Mouse (Mus musculus) heart, embryonic 16.5 days (tissue): ENCODE results near the gene Gm572. TPM values are rescaled to one million over a fixed set of nuclear protein-coding genes. Genes with fewer than 3 reads are reported as not detected.

Experiments used
- ATAC-seq: fragments of 200-750 bp; cut with Nextera tagmentation; replicated peaks from 2 replicates; pipeline ENCODE4 v1.8.0; 2017; ENCODE audit warnings: moderate number of reproducible peaks; ENCODE audit not compliant: insufficient read depth, low FRiP score; ENCODE audit errors: extremely low read depth
- H3K27ac ChIP-seq: fragments of 300-500 bp; sonication (generic); 2 replicates; pipeline ENCODE4 v1.5.1; 2014; ENCODE audit warnings: mild to moderate bottlenecking, low read length, control low read depth, moderate library complexity
- H3K27me3 ChIP-seq: fragments of 300-500 bp; sonication (generic); 2 replicates; pipeline ENCODE4 v1.6.1; 2014; ENCODE audit warnings: low read length, mixed read lengths; ENCODE audit not compliant: control insufficient read depth, insufficient read depth
- H3K36me3 ChIP-seq: fragments of 300-500 bp; sonication (generic); 2 replicates; pipeline ENCODE4 v1.6.1; 2014; ENCODE audit not compliant: control insufficient read depth, insufficient read depth
- H3K4me1 ChIP-seq: fragments of 300-500 bp; sonication (generic); 2 replicates; pipeline ENCODE4 v1.6.1; 2014; ENCODE audit warnings: low read length, mixed read lengths; ENCODE audit not compliant: control insufficient read depth, insufficient read depth
- H3K4me2 ChIP-seq: fragments of 300-500 bp; sonication (generic); 2 replicates; pipeline ENCODE4 v1.6.1; 2014; ENCODE audit warnings: low read depth, mild to moderate bottlenecking, control low read depth, low read length
- H3K4me3 ChIP-seq: fragments of 300-500 bp; sonication (generic); 2 replicates; pipeline ENCODE4 v1.5.1; 2014; ENCODE audit warnings: mild to moderate bottlenecking, control low read depth, low read length
- H3K9ac ChIP-seq: fragments of 300-500 bp; sonication (generic); 2 replicates; pipeline ENCODE4 v1.6.1; 2014; ENCODE audit warnings: low read length, control low read depth
- H3K9me3 ChIP-seq: fragments of 300-500 bp; sonication (generic); replicated peaks from 2 replicates; pipeline ENCODE4 v1.6.1; 2016; ENCODE audit warnings: low read length; ENCODE audit not compliant: control insufficient read depth
- WGBS: fragments of 180-500 bp; shearing (Covaris S2); extraction: QIAGEN DNeasy Blood & Tissue Kit; methylation state at CpG from one replicate; pipeline ENCODE4 v1.1.7; 2014; 5-methylcytosine and 5-hydroxymethylcytosine counted together
- polyA plus RNA-seq: library from polyadenylated mRNA; unstranded; fragments of >200 nt; fragmentation: Nextera tagmentation; extraction: Ambion mirVana; gene quantifications from 2 replicates; pipeline ENCODE4 v1.2.1, GENCODE M21; 2015

Gene Gm572
- polyA plus RNA-seq, 1 experiment from 2014 or later, result 0.11 TPM

GRCm38 (mm10) chr4:148667006-148667755 lies 24.1 kb downstream of the Gm572 start:
- ATAC-seq, result peak; percentile 74

GRCm38 (mm10) chr4:148671230-148671947 lies 28.3 kb downstream of the Gm572 start:
- Histone ChIP-seq H3K4me3 (no peak overlapping the region; the same call in 1 of the 2 replicates), H3K4me2 (peak overlapping the region; percentile 56), H3K27me3 (no peaks in the 10 kb centered on the region), H3K4me1 (peaks cover 37% of the 10 kb centered on the region), H3K9ac (peak overlapping the region; percentile 53; the same call in 1 of the 2 replicates), H3K27ac (peak overlapping the region; percentile 30; the same call in 1 of the 2 replicates), H3K9me3 (no peaks in the 10 kb centered on the region), H3K36me3 (no peaks in the 10 kb centered on the region)
- 10% methylated on average over 16 of the region's 16 CpGs for WGBS
- no peak for ATAC-seq

More at GRCm38 (mm10) chr4:148667006-148667755, 24.1 kb downstream of the Gm572 start:
- peak overlapping the region; percentile 70 for H3K9ac ChIP-seq
- no peaks in the 10 kb centered on the region for H3K27me3 ChIP-seq
- WGBS, result 49% methylated on average over 15 of the region's 15 CpGs
- peak overlapping the region; percentile 93 for H3K27ac ChIP-seq
- peak overlapping the region; percentile 44 for H3K4me3 ChIP-seq
- no peaks in the 10 kb centered on the region for H3K9me3 ChIP-seq
- H3K4me1 ChIP-seq, result peaks cover 38% of the 10 kb centered on the region
- H3K36me3 ChIP-seq, result no peaks in the 10 kb centered on the region
- H3K4me2 ChIP-seq, result peak overlapping the region; percentile 56

DNA sequence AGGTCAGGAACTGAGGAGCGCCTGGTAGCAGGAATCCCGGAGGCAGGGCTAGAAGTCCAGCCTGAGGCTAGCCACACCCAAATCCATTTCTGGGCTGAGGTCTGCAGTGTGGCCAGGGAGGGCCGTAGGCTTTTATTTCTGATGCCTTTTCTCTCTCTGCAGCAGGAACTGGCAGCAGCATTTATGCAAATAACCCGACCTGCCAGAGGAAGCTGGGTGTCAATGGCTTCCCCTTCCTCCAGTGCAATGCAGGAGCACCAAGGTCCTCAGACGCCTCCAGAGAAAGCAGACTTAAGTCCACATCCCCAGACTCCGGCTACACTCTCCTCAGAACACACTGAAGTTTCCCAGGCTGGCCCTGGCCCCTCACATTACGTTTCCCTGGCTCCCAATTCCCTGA lies 31.9 kb downstream of the Gm572 start:
- Histone ChIP-seq H3K9me3 (no peaks in the 10 kb centered on the region), H3K4me1 (peaks cover 30% of the 10 kb centered on the region), H3K4me3 (no peak overlapping the region), H3K36me3 (no peaks in the 10 kb centered on the region), H3K27ac (no peak overlapping the region), H3K4me2 (no peak overlapping the region), H3K9ac (no peak overlapping the region), H3K27me3 (no peaks in the 10 kb centered on the region)
- no peak for ATAC-seq
- WGBS, result 48% methylated on average over 7 of the region's 7 CpGs

DNA sequence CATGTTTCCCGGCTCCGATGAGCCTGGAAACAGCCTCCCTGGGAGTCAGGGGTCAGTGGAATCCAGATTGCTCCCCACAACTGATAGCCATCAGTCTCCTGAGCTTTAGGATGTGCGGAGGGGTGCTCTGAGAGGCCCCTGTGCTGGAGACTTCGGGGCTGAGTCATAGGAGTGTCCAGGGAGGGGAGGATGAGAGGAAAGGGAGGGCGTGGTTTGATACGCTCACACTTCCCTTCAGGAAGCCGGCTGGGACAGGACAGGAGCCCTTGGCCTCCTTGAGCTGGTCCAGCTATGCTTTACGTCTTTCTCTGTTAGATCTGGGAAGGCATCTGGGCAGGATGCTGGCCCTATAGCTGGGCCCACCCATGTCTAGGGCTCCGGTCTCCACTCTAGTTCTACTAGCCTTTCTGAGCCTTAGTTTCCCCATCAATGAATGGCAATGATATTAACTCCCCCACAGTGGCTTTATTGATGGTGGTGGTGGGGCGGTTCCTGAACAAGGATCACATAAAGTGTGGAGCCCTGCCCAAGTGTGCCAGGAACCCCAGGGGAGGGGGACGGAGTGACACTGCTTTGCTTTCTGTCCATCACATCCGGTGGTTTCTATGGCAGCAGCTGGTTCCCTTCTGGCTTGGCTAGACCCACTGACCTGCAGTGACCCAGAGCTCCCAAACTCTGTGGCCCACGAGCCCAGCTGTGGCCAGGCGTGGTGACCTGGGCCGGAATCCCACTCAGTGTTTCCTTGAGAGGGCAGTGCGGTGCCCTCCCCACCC lies 33.3 kb downstream of the Gm572 start:
- Histone ChIP-seq H3K36me3 (no peaks in the 10 kb centered on the region), H3K27me3 (no peaks in the 10 kb centered on the region), H3K27ac (peak overlapping the region; percentile 58), H3K9ac (peak overlapping the region; percentile 35; the same call in 1 of the 2 replicates), H3K4me2 (0 out of 2 replicates have a peak overlapping the region, but pooled peaks have one; percentile 26), H3K9me3 (no peaks in the 10 kb centered on the region), H3K4me1 (peaks cover 23% of the 10 kb centered on the region), H3K4me3 (no peak overlapping the region)
- peak; percentile 76 for ATAC-seq
- WGBS, result 47% methylated on average over 16 of the region's 16 CpGs

GRCm38 (mm10) chr4:148676961-148677637 lies 34.0 kb downstream of the Gm572 start:
- Histone ChIP-seq H3K4me3 (no peak overlapping the region), H3K4me1 (peaks cover 21% of the 10 kb centered on the region), H3K36me3 (no peaks in the 10 kb centered on the region), H3K4me2 (no peak overlapping the region), H3K27me3 (no peaks in the 10 kb centered on the region), H3K9ac (no peak overlapping the region), H3K27ac (no peak overlapping the region), H3K9me3 (no peaks in the 10 kb centered on the region)
- ATAC-seq, result peak; percentile 1; the same call in 1 of the 2 replicates
- WGBS, result 37% methylated on average over 20 of the region's 20 CpGs

- Histone ChIP-seq H3K27ac (no peak overlapping the region), H3K9ac (no peak overlapping the region), H3K4me2 (no peak overlapping the region), H3K4me1 (peaks cover 21% of the 10 kb centered on the region), H3K9me3 (no peaks in the 10 kb centered on the region), H3K4me3 (no peak overlapping the region), H3K36me3 (no peaks in the 10 kb centered on the region), H3K27me3 (no peaks in the 10 kb centered on the region)
- WGBS, result 87% methylated on average over 7 of the region's 7 CpGs
- ATAC-seq, result no peak
Measured at GRCm38 (mm10) chr4:148678105-148678504, 35.0 kb downstream of the Gm572 start.

DNA sequence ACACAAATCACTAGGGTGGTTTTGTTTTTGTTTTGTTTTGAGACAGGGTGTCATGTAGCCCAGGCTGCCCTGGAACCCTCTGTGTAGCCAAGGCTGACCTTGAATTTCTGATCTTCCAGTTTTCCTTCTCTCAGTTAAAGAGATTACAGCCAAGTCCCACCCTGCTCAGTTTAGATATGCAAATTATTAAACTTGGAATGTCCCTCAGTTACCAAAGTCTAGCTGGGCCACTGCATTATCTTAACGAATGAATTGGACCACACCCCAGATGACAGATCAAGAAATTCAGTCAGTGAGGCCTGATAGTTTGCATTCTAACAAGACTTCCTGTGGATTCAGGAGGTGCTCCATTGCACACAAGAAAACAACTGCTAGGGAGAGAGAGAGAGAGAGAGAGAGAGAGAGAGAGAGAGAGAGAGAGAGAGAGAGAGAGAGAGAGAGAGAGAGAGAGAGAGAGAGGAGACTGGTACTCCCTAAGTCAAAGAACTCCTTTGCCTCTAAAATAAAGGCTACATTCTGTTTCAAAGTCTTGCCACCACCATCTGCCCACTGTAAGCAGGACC lies 37.5 kb downstream of the Gm572 start:
- Histone ChIP-seq H3K4me3 (no peak overlapping the region), H3K9ac (no peak overlapping the region), H3K27ac (no peak overlapping the region), H3K27me3 (no peaks in the 10 kb centered on the region), H3K36me3 (no peaks in the 10 kb centered on the region), H3K4me1 (peaks cover 18% of the 10 kb centered on the region), H3K9me3 (no peaks in the 10 kb centered on the region), H3K4me2 (no peak overlapping the region)
- no peak for ATAC-seq
- 51% methylated on average over 1 of the region's 1 CpGs for WGBS

DNA sequence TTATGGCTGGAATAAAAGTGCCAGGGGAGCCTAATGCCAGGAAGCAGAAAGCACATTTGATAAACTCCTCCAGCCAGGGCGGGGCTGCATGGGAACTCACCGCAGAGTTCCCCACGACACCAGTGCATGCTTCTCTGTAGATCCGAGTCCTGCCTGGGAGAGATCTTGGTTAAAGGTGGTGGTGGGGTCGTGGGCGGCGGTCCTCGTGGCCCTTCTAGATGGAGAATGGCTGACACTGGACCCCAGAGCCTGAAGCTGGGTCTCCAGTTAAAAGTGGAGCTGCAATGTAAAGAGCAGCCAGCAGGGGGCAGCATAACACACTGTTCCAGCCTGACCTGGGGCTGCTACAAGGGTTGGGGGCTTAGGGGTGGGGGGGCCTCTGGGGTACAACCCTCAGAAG lies 38.3 kb downstream of the Gm572 start:
- Histone ChIP-seq H3K4me3 (no peak overlapping the region), H3K9ac (no peak overlapping the region), H3K36me3 (no peaks in the 10 kb centered on the region), H3K4me1 (peaks cover 15% of the 10 kb centered on the region), H3K27me3 (no peaks in the 10 kb centered on the region), H3K27ac (no peak overlapping the region), H3K4me2 (peak overlapping the region; percentile 21; the same call in 1 of the 2 replicates), H3K9me3 (no peaks in the 10 kb centered on the region)
- no peak for ATAC-seq
- 15% methylated on average over 8 of the region's 8 CpGs for WGBS
